Mouse (Mus musculus) heart, adult 2 months (tissue): Measurements from ENCODE around the gene Dnaic1.
"Not testable (repeated sequence)": the region's sequence is repeated elsewhere in the genome, so short reads cannot be mapped to it uniquely, and the experiment has no call there.

Experiments
- CTCF ChIP-seq: fragments of 200-600 bp; IDR thresholded peaks from 2 replicates; pipeline ENCODE4 v1.8.1; 2022; ENCODE audit warnings: antibody characterized with exemption, mild to moderate bottlenecking, moderate library complexity
- EP300 ChIP-seq: fragments of 200-500 bp; IDR thresholded peaks from 2 replicates; pipeline ENCODE4 v1.6.1; 2011; ENCODE audit warnings: low read depth, low read length, control low read depth; ENCODE audit not compliant: insufficient read depth
- POLR2A ChIP-seq: fragments of 200-500 bp; IDR thresholded peaks from 2 replicates; pipeline ENCODE4 v1.6.1; 2011; ENCODE audit warnings: mild to moderate bottlenecking, low read depth, low read length, control low read depth; ENCODE audit not compliant: insufficient read depth

DNA sequence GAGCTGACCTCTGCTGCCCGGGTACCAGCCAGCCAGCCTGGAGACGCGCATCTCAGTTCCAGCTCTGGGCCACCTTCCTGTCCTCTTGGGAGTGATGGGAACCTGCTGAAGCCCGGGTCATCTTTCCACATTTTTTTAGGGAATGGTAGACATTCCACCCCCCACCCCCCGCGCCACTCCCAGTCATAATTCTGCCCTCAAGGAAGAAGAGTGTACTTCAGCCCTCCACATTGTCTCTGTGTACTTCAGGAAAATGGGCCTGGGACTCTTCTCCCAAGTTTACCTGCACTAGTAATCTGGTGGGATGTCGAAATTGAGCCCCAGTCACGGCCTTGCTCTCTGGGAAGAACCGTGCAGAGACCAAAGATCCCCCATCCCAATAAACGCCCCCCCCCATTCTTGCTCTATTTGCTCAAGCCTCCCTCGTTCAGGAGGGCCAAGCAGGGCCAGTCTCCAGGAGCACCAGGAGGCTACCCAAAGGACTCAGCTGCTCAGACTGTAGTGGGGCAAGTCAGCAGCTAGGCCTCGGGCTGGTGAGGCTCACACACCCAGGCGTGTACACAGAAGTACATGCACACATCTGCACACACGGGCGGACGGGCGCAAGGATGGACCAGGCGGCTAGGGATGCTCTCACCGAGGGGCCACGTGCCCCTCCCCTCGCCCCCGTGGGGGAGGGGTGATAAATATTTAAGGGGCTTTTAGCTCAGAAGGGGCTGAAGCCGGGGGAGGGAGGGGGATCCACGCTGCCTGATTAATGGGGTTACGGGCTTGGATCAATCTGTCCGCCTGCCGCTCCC, 114.8 kb downstream of the Dnaic1 start:
- TF ChIP-seq CTCF, POLR2A, EP300: not testable (repeated sequence)
